Mouse (Mus musculus) heart, adult 2 months (tissue): ENCODE measurements around the gene 4930544D05Rik. TPM values are rescaled to one million over a fixed set of nuclear protein-coding genes. Genes with fewer than 3 reads are reported as not detected.

Experiments used
- DNase-seq, 2 experiments: peaks; one replicate each; pipeline ENCODE4 v3.0.0; 2021
- H3K27ac ChIP-seq: fragments of 200-600 bp; 2 replicates; pipeline ENCODE4 v1.8.1; 2022
- H3K27me3 ChIP-seq: fragments of 200-500 bp; 2 replicates; pipeline ENCODE4 v1.6.1; 2012; ENCODE audit warnings: mild to moderate bottlenecking, low read length, inconsistent platforms, mixed read lengths; ENCODE audit not compliant: control insufficient read depth, insufficient read depth
- H3K36me3 ChIP-seq: fragments of 200-500 bp; 2 replicates; pipeline ENCODE4 v1.6.1; 2012; ENCODE audit warnings: low read length, inconsistent platforms; ENCODE audit not compliant: control insufficient read depth, insufficient read depth
- H3K4me1 ChIP-seq: fragments of 200-500 bp; 2 replicates; pipeline ENCODE4 v1.6.1; 2011; ENCODE audit warnings: low read length; ENCODE audit not compliant: control insufficient read depth, insufficient read depth
- H3K4me3 ChIP-seq: fragments of 200-600 bp; 2 replicates; pipeline ENCODE4 v1.8.1; 2022
- H3K79me2 ChIP-seq: fragments of 200-500 bp; replicated peaks from 2 replicates; pipeline ENCODE4 v1.6.1; 2012; ENCODE audit warnings: mild to moderate bottlenecking, inconsistent platforms, low read length, moderate library complexity, mixed read lengths; ENCODE audit not compliant: control insufficient read depth, insufficient read depth
- H3K9ac ChIP-seq: fragments of 200-500 bp; 2 replicates; pipeline ENCODE4 v1.6.1; 2012; ENCODE audit warnings: low read depth, mild to moderate bottlenecking, control low read depth, inconsistent platforms, low read length, mixed read lengths
- CTCF ChIP-seq: fragments of 200-600 bp; IDR thresholded peaks from 2 replicates; pipeline ENCODE4 v1.8.1; 2022; ENCODE audit warnings: antibody characterized with exemption, mild to moderate bottlenecking, moderate library complexity
- EP300 ChIP-seq: fragments of 200-500 bp; IDR thresholded peaks from 2 replicates; pipeline ENCODE4 v1.6.1; 2011; ENCODE audit warnings: low read depth, low read length, control low read depth; ENCODE audit not compliant: insufficient read depth
- POLR2A ChIP-seq: fragments of 200-500 bp; IDR thresholded peaks from 2 replicates; pipeline ENCODE4 v1.6.1; 2011; ENCODE audit warnings: mild to moderate bottlenecking, low read depth, low read length, control low read depth; ENCODE audit not compliant: insufficient read depth
- WGBS: fragments of 180-500 bp; shearing (Covaris S2); methylation state at CpG from one replicate; pipeline ENCODE4 v1.1.7; 2018; 5-methylcytosine and 5-hydroxymethylcytosine counted together
- intact Hi-C: fragments of 180-260 bp; cut with DNase I; formaldehyde crosslinking; loops from one replicate; pipeline ENCODE4 v1.15.1; 2025
- polyA plus RNA-seq: library from polyadenylated mRNA; depleted of rRNA; stranded (reverse); fragments of >200 nt; gene quantifications from 2 replicates; pipeline ENCODE4 v1.2.3, GENCODE M21; 2012
- total RNA-seq, 2 experiments: library from RNA; stranded (reverse); gene quantifications; 2 replicates each; pipeline ENCODE4 v1.2.3; 2021

4930544D05Rik gene
- total and polyA plus RNA-seq, 3 experiments = 0.31 TPM; not detected in 2

DNA sequence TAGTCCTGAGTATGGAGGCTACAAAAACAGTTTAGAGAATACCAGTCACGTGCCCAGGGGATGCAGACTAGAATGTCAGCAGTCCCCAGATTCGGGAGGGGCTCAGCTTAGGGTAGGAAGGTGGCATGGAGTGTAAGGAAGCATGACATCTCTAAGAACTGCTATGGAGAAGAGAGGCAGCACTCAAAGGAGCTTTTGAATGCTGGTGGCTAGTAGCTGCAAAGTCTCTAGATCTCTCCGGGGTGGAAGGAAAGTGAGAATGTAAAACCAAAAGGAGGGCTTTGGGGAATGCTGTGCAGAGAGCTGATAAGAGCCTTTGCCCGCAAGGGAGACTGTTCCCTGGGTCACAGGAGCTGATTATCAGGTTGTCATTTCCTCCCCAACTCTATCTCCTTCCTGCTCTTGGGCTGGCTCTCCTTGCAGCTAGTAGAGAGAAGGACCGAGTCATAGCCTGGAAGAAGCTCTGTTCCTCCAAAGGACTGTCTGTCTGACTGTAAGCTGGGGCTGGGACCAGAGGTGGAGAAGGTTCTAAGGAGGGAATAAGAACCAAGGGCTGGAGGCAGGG, 23.1 kb downstream of the 4930544D05Rik start, which contains the start of gene Gp1ba:
Gene Gp1ba, plus strand, starts transcription at position 409 of the 565 bp plus-strand sequence.
- Histone ChIP-seq H3K36me3 (no peaks in the 10 kb centered on the region), H3K79me2 (no peaks in the 10 kb centered on the region), H3K9ac (no peak within 1 kb of the TSS), H3K27me3 (no peaks in the 10 kb centered on the region), H3K4me1 (peaks cover 2% of the 10 kb centered on the region; the same call in 1 of the 2 replicates), H3K27ac (no peak within 1 kb of the TSS), H3K4me3 (no peak within 1 kb of the TSS)
- no peak for DNase-seq
- TF ChIP-seq EP300 (no peak), POLR2A (no peak), CTCF (no peak)
- intact Hi-C loops = no loop called here
- WGBS = 6% methylated on average over 5 of the region's 5 CpGs

DNA sequence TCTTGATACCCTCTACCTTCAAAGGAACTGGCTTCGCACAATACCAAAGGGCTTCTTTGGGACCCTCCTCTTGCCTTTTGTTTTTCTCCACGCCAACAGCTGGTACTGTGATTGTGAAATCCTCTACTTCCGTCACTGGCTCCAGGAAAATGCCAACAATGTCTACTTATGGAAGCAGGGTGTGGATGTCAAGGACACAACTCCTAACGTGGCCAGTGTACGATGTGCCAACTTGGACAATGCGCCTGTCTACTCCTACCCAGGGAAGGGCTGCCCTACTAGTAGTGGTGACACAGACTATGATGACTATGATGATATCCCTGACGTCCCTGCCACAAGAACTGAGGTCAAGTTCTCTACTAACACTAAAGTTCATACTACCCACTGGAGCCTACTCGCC, 24.3 kb downstream of the 4930544D05Rik start:
- TF ChIP-seq EP300 (no peak), CTCF (no peak), POLR2A (no peak)
- 56% methylated on average over 8 of the region's 8 CpGs for WGBS
- Histone ChIP-seq H3K27ac (no peak overlapping the region), H3K9ac (no peak overlapping the region), H3K36me3 (0 out of 2 replicates have a peak, but pooled peaks cover 3% of the 10 kb centered on the region), H3K27me3 (no peaks in the 10 kb centered on the region), H3K79me2 (no peaks in the 10 kb centered on the region), H3K4me3 (no peak overlapping the region), H3K4me1 (peaks cover 2% of the 10 kb centered on the region; the same call in 1 of the 2 replicates)
- intact Hi-C loops = no loop called here
- DNase-seq = no peak

DNA sequence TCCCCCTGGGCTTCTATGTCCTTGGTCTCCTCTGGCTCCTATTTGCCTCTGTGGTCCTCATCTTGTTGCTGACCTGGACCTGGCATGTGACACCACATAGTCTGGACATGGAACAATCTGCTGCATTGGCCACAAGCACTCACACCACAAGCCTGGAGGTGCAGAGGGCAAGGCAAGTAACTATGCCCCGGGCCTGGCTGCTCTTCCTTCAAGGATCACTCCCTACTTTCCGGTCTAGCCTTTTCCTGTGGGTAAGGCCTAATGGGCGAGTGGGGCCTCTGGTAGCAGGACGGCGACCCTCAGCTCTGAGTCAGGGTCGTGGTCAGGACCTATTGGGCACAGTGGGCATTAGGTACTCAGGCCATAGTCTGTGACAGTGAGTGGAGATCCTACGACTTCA, 25.6 kb downstream of the 4930544D05Rik start:
- TF ChIP-seq POLR2A = no peak
- no peak for TF ChIP-seq CTCF
- TF ChIP-seq EP300 = no peak
- 57% methylated on average over 7 of the region's 7 CpGs for WGBS
- no peak overlapping the region for H3K27ac ChIP-seq
- H3K9ac ChIP-seq = no peak overlapping the region
- H3K27me3 ChIP-seq = no peaks in the 10 kb centered on the region
- no peak for DNase-seq
- peaks cover 11% of the 10 kb centered on the region for H3K4me1 ChIP-seq
- 0 out of 2 replicates have a peak, but pooled peaks cover 3% of the 10 kb centered on the region for H3K36me3 ChIP-seq
- no peaks in the 10 kb centered on the region for H3K79me2 ChIP-seq
- H3K4me3 ChIP-seq = no peak overlapping the region
- intact Hi-C loops = no loop called here

DNA sequence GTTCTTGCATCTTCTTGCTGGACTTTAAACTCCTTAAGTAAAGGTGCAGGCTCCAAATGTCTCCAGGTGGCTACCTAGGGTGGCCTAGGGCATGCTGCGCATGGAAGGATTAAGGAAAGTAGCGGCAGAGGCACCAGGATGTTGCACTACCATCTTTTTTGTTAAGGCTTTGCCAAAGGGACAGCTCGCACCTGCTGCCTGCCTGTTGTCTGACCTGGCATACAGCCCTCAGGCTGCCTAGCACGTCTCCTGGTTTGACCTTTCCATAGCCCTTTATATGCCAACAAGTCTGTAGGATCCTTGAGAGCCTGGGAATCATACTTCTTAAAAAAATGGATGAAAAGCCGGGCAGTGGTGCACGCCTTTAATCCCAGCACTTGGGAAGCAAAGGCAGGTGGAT, 27.4 kb downstream of the 4930544D05Rik start:
- Histone ChIP-seq H3K36me3 (0 out of 2 replicates have a peak, but pooled peaks cover 3% of the 10 kb centered on the region), H3K4me3 (no peak overlapping the region), H3K27ac (no peak overlapping the region), H3K9ac (no peak overlapping the region), H3K4me1 (peaks cover 13% of the 10 kb centered on the region), H3K27me3 (no peaks in the 10 kb centered on the region), H3K79me2 (peaks cover 4% of the 10 kb centered on the region)
- intact Hi-C loops = no loop called here
- 82% methylated on average over 6 of the region's 6 CpGs for WGBS
- TF ChIP-seq EP300 (no peak), POLR2A (no peak), CTCF (no peak)
- no peak for DNase-seq

DNA sequence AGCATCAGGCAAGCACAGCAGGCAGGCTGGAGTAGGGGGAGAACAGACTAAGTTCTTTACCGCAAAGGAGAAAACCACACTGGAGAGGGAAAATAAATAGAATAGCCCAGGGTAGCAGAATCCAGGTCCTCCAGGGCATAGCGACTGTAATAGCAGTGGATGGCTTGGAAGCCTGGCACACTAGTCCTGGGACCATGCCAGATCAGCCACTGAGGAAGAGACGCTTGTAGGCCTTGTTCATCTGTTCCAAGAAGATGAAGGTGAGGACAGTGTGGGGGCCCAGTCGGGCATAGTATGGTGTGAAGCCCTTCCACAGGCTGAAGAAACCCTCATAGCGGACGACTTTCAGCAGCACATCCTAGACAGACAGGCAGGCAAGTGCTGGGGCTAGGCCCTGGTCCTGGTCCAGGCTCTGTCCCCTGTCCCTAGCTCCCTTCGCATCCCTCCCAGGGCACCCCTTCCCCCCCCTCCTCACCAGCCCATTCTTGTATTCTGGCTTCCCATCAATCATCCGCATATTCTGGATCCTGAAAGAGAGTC, 29.0 kb downstream of the 4930544D05Rik start:
- Histone ChIP-seq H3K27ac (no peak overlapping the region), H3K36me3 (peaks cover 10% of the 10 kb centered on the region; the same call in 1 of the 2 replicates), H3K4me1 (peaks cover 14% of the 10 kb centered on the region), H3K9ac (no peak overlapping the region), H3K4me3 (no peak overlapping the region), H3K79me2 (peaks cover 4% of the 10 kb centered on the region), H3K27me3 (no peaks in the 10 kb centered on the region)
- intact Hi-C loops = loop anchor here (5.0 kb wide), 1 partner anchor 43 kb away; the partner anchor contains the start of gene Camta2
- 76% methylated on average over 8 of the region's 8 CpGs for WGBS
- no peak for DNase-seq
- TF ChIP-seq CTCF = no peak
- no peak for TF ChIP-seq POLR2A
- no peak for TF ChIP-seq EP300
